Mouse (Mus musculus) megakaryocyte, embryonic 14.5 days (primary cell): ENCODE results near the gene Erh.

Experiments used
- FLI1 ChIP-seq: IDR thresholded peaks from 2 replicates; pipeline ENCODE4 v1.6.1; 2012; ENCODE audit warnings: low read length, inconsistent platforms, mixed read lengths
- GATA1 ChIP-seq: IDR thresholded peaks from 3 replicates; pipeline ENCODE4 v1.6.1; 2012; ENCODE audit warnings: mixed read lengths, low read length, inconsistent platforms, borderline replicate concordance

- TF ChIP-seq GATA1, result no peak
- no peak for TF ChIP-seq FLI1
Observed at GRCm38 (mm10) chr12:80662322-80662721, 18.2 kb upstream of the Erh start.
